Mouse (Mus musculus) limb, embryonic 15.5 days (tissue): ENCODE results near the gene Elavl3. TPM values are rescaled to one million over a fixed set of nuclear protein-coding genes. Genes with fewer than 3 reads are reported as not detected.

Experiments
- ATAC-seq: fragments of 200-750 bp; cut with Nextera tagmentation; 2 replicates; pipeline ENCODE4 v1.8.0; 2017; ENCODE audit warnings: low read depth, moderate TSS enrichment; ENCODE audit not compliant: insufficient number of reproducible peaks, low FRiP score, low TSS enrichment
- H3K27ac ChIP-seq: fragments of 300-500 bp; sonication (generic); 2 replicates; pipeline ENCODE4 v1.5.1; 2015; ENCODE audit warnings: moderate library complexity, mild to moderate bottlenecking, inconsistent platforms
- H3K27me3 ChIP-seq: fragments of 300-500 bp; sonication (generic); 2 replicates; pipeline ENCODE4 v1.6.1; 2015; ENCODE audit warnings: inconsistent platforms
- H3K36me3 ChIP-seq: fragments of 300-500 bp; sonication (generic); 2 replicates; pipeline ENCODE4 v1.6.1; 2015; ENCODE audit warnings: inconsistent platforms
- H3K4me1 ChIP-seq: fragments of 300-500 bp; sonication (generic); 2 replicates; pipeline ENCODE4 v1.6.1; 2015; ENCODE audit warnings: inconsistent platforms
- H3K4me2 ChIP-seq: fragments of 300-500 bp; sonication (generic); 2 replicates; pipeline ENCODE4 v1.6.1; 2015; ENCODE audit warnings: mild to moderate bottlenecking, inconsistent platforms
- H3K4me3 ChIP-seq: fragments of 300-500 bp; sonication (generic); 2 replicates; pipeline ENCODE4 v1.5.1; 2015; ENCODE audit warnings: mild to moderate bottlenecking, inconsistent platforms
- H3K9ac ChIP-seq: fragments of 300-500 bp; sonication (generic); 2 replicates; pipeline ENCODE4 v1.6.1; 2015; ENCODE audit warnings: inconsistent platforms
- H3K9me3 ChIP-seq: fragments of 300-500 bp; sonication (generic); 2 replicates; pipeline ENCODE4 v1.6.1; 2016; ENCODE audit warnings: inconsistent platforms
- WGBS: fragments of 180-500 bp; shearing (Covaris S2); methylation state at CpG from one replicate; pipeline ENCODE4 v1.1.7; 2015; 5-methylcytosine and 5-hydroxymethylcytosine counted together
- polyA plus RNA-seq: library from polyadenylated mRNA; unstranded; fragments of >200 nt; fragmentation: Nextera tagmentation; extraction: Ambion mirVana; gene quantifications from 2 replicates; pipeline ENCODE4 v1.2.1, GENCODE M21; 2015

Elavl3 gene
- polyA plus RNA-seq, 1 experiment from 2014 or later = 0.10 TPM

GRCm38 (mm10) chr9:22035300-22036044 is 16.4 kb downstream of the Elavl3 start:
- 0 out of 2 replicates have a peak, but pooled peaks cover 2% of the 10 kb centered on the region for H3K4me1 ChIP-seq
- no peaks in the 10 kb centered on the region for H3K9me3 ChIP-seq
- 0 out of 2 replicates have a peak, but pooled peaks have one; percentile 24 for ATAC-seq
- WGBS = 63% methylated on average over 6 of the region's 6 CpGs
- H3K9ac ChIP-seq = no peak overlapping the region
- H3K4me3 ChIP-seq = no peak overlapping the region
- H3K36me3 ChIP-seq = no peaks in the 10 kb centered on the region
- no peak overlapping the region for H3K4me2 ChIP-seq
- no peak overlapping the region for H3K27ac ChIP-seq
- no peaks in the 10 kb centered on the region for H3K27me3 ChIP-seq

GRCm38 (mm10) chr9:22030386-22030785 is 21.4 kb downstream of the Elavl3 start:
- H3K9ac ChIP-seq = no peak overlapping the region
- no peaks in the 10 kb centered on the region for H3K36me3 ChIP-seq
- no peaks in the 10 kb centered on the region for H3K9me3 ChIP-seq
- H3K4me2 ChIP-seq = no peak overlapping the region
- H3K4me3 ChIP-seq = no peak overlapping the region
- H3K27me3 ChIP-seq = no peaks in the 10 kb centered on the region
- no peaks in the 10 kb centered on the region for H3K4me1 ChIP-seq
- WGBS = 92% methylated on average over 9 of the region's 9 CpGs
- H3K27ac ChIP-seq = no peak overlapping the region
- ATAC-seq = no peak

- 67% methylated on average over 7 of the region's 7 CpGs for WGBS
- H3K27me3 ChIP-seq = no peaks in the 10 kb centered on the region
- ATAC-seq = no peak
- H3K4me1 ChIP-seq = no peaks in the 10 kb centered on the region
- no peak overlapping the region for H3K9ac ChIP-seq
- no peak overlapping the region for H3K4me2 ChIP-seq
- H3K36me3 ChIP-seq = no peaks in the 10 kb centered on the region
- no peak overlapping the region for H3K27ac ChIP-seq
- H3K4me3 ChIP-seq = no peak overlapping the region
- no peaks in the 10 kb centered on the region for H3K9me3 ChIP-seq
These were observed 23.4 kb downstream of the Elavl3 start for GRCm38 (mm10) chr9:22028467-22028866.

GRCm38 (mm10) chr9:22024592-22024991 is 27.2 kb downstream of the Elavl3 start:
- H3K27ac ChIP-seq = no peak overlapping the region
- H3K36me3 ChIP-seq = no peaks in the 10 kb centered on the region
- H3K9me3 ChIP-seq = no peaks in the 10 kb centered on the region
- H3K4me1 ChIP-seq = no peaks in the 10 kb centered on the region
- H3K27me3 ChIP-seq = 0 out of 2 replicates have a peak, but pooled peaks cover 3% of the 10 kb centered on the region
- no peak overlapping the region for H3K4me2 ChIP-seq
- no peak overlapping the region for H3K9ac ChIP-seq
- H3K4me3 ChIP-seq = no peak overlapping the region
- WGBS = 51% methylated on average over 8 of the region's 8 CpGs
- ATAC-seq = no peak

GRCm38 (mm10) chr9:22017208-22017825 is 34.5 kb downstream of the Elavl3 start:
- no peaks in the 10 kb centered on the region for H3K4me1 ChIP-seq
- no peak for ATAC-seq
- 80% methylated on average over 7 of the region's 7 CpGs for WGBS
- H3K4me3 ChIP-seq = no peak overlapping the region
- no peaks in the 10 kb centered on the region for H3K27me3 ChIP-seq
- H3K9ac ChIP-seq = no peak overlapping the region
- H3K9me3 ChIP-seq = no peaks in the 10 kb centered on the region
- H3K27ac ChIP-seq = no peak overlapping the region
- H3K4me2 ChIP-seq = no peak overlapping the region
- peaks cover 24% of the 10 kb centered on the region for H3K36me3 ChIP-seq

- Histone ChIP-seq H3K9ac (no peak overlapping the region), H3K4me2 (no peak overlapping the region), H3K36me3 (peaks cover 35% of the 10 kb centered on the region), H3K27me3 (no peaks in the 10 kb centered on the region), H3K27ac (no peak overlapping the region), H3K9me3 (no peaks in the 10 kb centered on the region), H3K4me1 (no peaks in the 10 kb centered on the region), H3K4me3 (no peak overlapping the region)
- no peak for ATAC-seq
- 63% methylated on average over 10 of the region's 10 CpGs for WGBS
These were observed 35.6 kb downstream of the Elavl3 start for GRCm38 (mm10) chr9:22016245-22016644.

- Histone ChIP-seq H3K27me3 (no peaks in the 10 kb centered on the region), H3K27ac (no peak overlapping the region), H3K36me3 (peaks cover 70% of the 10 kb centered on the region), H3K9ac (no peak overlapping the region), H3K4me3 (no peak overlapping the region), H3K9me3 (no peaks in the 10 kb centered on the region), H3K4me2 (no peak overlapping the region), H3K4me1 (no peaks in the 10 kb centered on the region)
- ATAC-seq = no peak
- WGBS = 90% methylated on average over 13 of the region's 13 CpGs
These were observed 39.1 kb downstream of the Elavl3 start for GRCm38 (mm10) chr9:22012731-22013130.

- 85% methylated on average over 5 of the region's 5 CpGs for WGBS
- no peak overlapping the region for H3K4me3 ChIP-seq
- peaks cover 87% of the 10 kb centered on the region for H3K36me3 ChIP-seq
- no peak for ATAC-seq
- H3K4me1 ChIP-seq = no peaks in the 10 kb centered on the region
- no peak overlapping the region for H3K27ac ChIP-seq
- no peak overlapping the region for H3K9ac ChIP-seq
- no peak overlapping the region for H3K4me2 ChIP-seq
- no peaks in the 10 kb centered on the region for H3K9me3 ChIP-seq
- no peaks in the 10 kb centered on the region for H3K27me3 ChIP-seq
These were observed 40.8 kb downstream of the Elavl3 start for GRCm38 (mm10) chr9:22011055-22011454.

- ATAC-seq = no peak
- Histone ChIP-seq H3K36me3 (peaks cover 53% of the 10 kb centered on the region), H3K4me2 (no peak overlapping the region), H3K9me3 (no peaks in the 10 kb centered on the region), H3K27me3 (no peaks in the 10 kb centered on the region), H3K9ac (no peak overlapping the region), H3K4me3 (no peak overlapping the region), H3K4me1 (peaks cover 26% of the 10 kb centered on the region), H3K27ac (no peak overlapping the region)
- WGBS = 87% methylated on average over 12 of the region's 12 CpGs
These were observed 47.3 kb downstream of the Elavl3 start for GRCm38 (mm10) chr9:22004546-22004945.

GRCm38 (mm10) chr9:22003163-22003554 is 48.7 kb downstream of the Elavl3 start:
- H3K36me3 ChIP-seq = peaks cover 40% of the 10 kb centered on the region
- H3K27ac ChIP-seq = peak overlapping the region; percentile 71
- H3K4me3 ChIP-seq = peak overlapping the region; percentile 56
- peaks cover 26% of the 10 kb centered on the region for H3K4me1 ChIP-seq
- H3K9me3 ChIP-seq = no peaks in the 10 kb centered on the region
- H3K4me2 ChIP-seq = peak overlapping the region; percentile 83
- under 1% methylated on average over 18 of the region's 18 CpGs for WGBS
- H3K9ac ChIP-seq = peak overlapping the region; percentile 38
- H3K27me3 ChIP-seq = no peaks in the 10 kb centered on the region
- no peak for ATAC-seq

GRCm38 (mm10) chr9:22002194-22003162 is 49.3 kb downstream of the Elavl3 start, which contains the start of the genes Ccdc151 and Prkcsh:
Gene Ccdc151, minus strand, starts transcription at chr9:22002634.
Gene Prkcsh, plus strand, starts transcription at chr9:22002806.
- H3K4me1 ChIP-seq = peaks cover 26% of the 10 kb centered on the region
- peak within 1 kb of the TSS; percentile 56 for H3K4me3 ChIP-seq
- H3K27ac ChIP-seq = peak within 1 kb of the TSS; percentile 71
- no peaks in the 10 kb centered on the region for H3K9me3 ChIP-seq
- peak within 1 kb of the TSS; percentile 83 for H3K4me2 ChIP-seq
- 5% methylated on average over 57 of the region's 57 CpGs for WGBS
- peak; percentile 99 for ATAC-seq
- peak within 1 kb of the TSS; percentile 38 for H3K9ac ChIP-seq
- peaks cover 33% of the 10 kb centered on the region for H3K36me3 ChIP-seq
- no peaks in the 10 kb centered on the region for H3K27me3 ChIP-seq
